Mouse (Mus musculus) lung, postnatal 0 days (tissue): ENCODE data around the gene Rai14.

Experiments used
- CTCF ChIP-seq: IDR thresholded peaks from 2 replicates; pipeline ENCODE4 v1.5.1; 2016; ENCODE audit warnings: antibody characterized with exemption, mild to moderate bottlenecking
- EP300 ChIP-seq: IDR thresholded peaks from 2 replicates; pipeline ENCODE4 v1.6.1; 2016; ENCODE audit warnings: antibody characterized with exemption, mild to moderate bottlenecking, control low read depth

DNA sequence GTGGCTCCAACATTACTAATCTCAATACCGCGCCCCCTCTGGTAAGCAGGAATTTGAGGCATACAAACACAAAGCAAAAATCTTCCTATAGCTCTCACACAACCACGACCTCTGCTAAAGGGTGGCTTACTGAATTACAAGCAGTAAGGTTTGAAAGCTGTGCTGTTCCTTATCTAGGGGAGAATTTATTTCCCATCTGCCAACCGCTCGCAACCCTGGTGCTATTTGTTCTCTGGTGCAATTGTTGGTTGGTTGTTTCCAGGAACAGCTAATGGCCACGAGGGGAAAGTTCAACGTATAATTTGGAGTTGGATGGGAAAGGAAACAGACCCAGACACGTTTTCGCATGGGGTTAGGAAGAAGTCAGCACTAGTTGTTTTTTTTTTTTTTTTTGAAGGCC is 81.8 kb downstream of the Rai14 start:
- TF ChIP-seq CTCF: no peak
- TF ChIP-seq EP300: no peak
